Mouse (Mus musculus): ENCODE data around the gene 1810046K07Rik. TPM values are rescaled to one million over a fixed set of nuclear protein-coding genes. Genes with fewer than 3 reads are reported as not detected.

The 1810046K07Rik gene
- not detected in 2 replicates for total RNA-seq (2017)

GRCm38 (mm10) chr9:51328731-51329130 is at the start of gene 1810046K07Rik:
TSS of gene 1810046K07Rik (minus strand) at chr9:51328917.
- ATAC-seq (replicated peaks in 1 of 2; ENCODE audit: insufficient read depth in 1 of 2, low FRiP score in 2 of 2, low TSS enrichment in 1 of 2, low read depth in 1 of 2, poor library complexity in 2 of 2, severe bottlenecking in 2 of 2): no peak

GRCm38 (mm10) chr9:51369560-51369959 is 40.8 kb upstream of the 1810046K07Rik start:
- no peak for ATAC-seq (replicated peaks in 1 of 2; ENCODE audit: insufficient read depth in 1 of 2, low FRiP score in 2 of 2, low TSS enrichment in 1 of 2, low read depth in 1 of 2, poor library complexity in 2 of 2, severe bottlenecking in 2 of 2)

- no peak for ATAC-seq (replicated peaks in 1 of 2; ENCODE audit: insufficient read depth in 1 of 2, low FRiP score in 2 of 2, low TSS enrichment in 1 of 2, low read depth in 1 of 2, poor library complexity in 2 of 2, severe bottlenecking in 2 of 2)
These were observed 38.4 kb upstream of the 1810046K07Rik start for GRCm38 (mm10) chr9:51367124-51367523.

- ATAC-seq (replicated peaks in 1 of 2; ENCODE audit: insufficient read depth in 1 of 2, low FRiP score in 2 of 2, low TSS enrichment in 1 of 2, low read depth in 1 of 2, poor library complexity in 2 of 2, severe bottlenecking in 2 of 2): no peak
These were observed 35.3 kb upstream of the 1810046K07Rik start for GRCm38 (mm10) chr9:51364059-51364458.

- ATAC-seq (replicated peaks in 1 of 2; ENCODE audit: insufficient read depth in 1 of 2, low FRiP score in 2 of 2, low TSS enrichment in 1 of 2, low read depth in 1 of 2, poor library complexity in 2 of 2, severe bottlenecking in 2 of 2): no peak
These were observed 24.8 kb upstream of the 1810046K07Rik start for GRCm38 (mm10) chr9:51353511-51353910.

- ATAC-seq (replicated peaks in 1 of 2; ENCODE audit: insufficient read depth in 1 of 2, low FRiP score in 2 of 2, low TSS enrichment in 1 of 2, low read depth in 1 of 2, poor library complexity in 2 of 2, severe bottlenecking in 2 of 2): no peak
These were observed 24.2 kb upstream of the 1810046K07Rik start for GRCm38 (mm10) chr9:51352896-51353295.

- ATAC-seq (replicated peaks in 1 of 2; ENCODE audit: insufficient read depth in 1 of 2, low FRiP score in 2 of 2, low TSS enrichment in 1 of 2, low read depth in 1 of 2, poor library complexity in 2 of 2, severe bottlenecking in 2 of 2): no peak
These were observed 20.7 kb upstream of the 1810046K07Rik start for GRCm38 (mm10) chr9:51349422-51349821.

GRCm38 (mm10) chr9:51345768-51346167 is 17.1 kb upstream of the 1810046K07Rik start:
- no peak for ATAC-seq (replicated peaks in 1 of 2; ENCODE audit: insufficient read depth in 1 of 2, low FRiP score in 2 of 2, low TSS enrichment in 1 of 2, low read depth in 1 of 2, poor library complexity in 2 of 2, severe bottlenecking in 2 of 2)

GRCm38 (mm10) chr9:51335294-51336010 is 6.7 kb upstream of the 1810046K07Rik start:
- peak; percentile 87 to 97 for ATAC-seq (replicated peaks in 1 of 2; ENCODE audit: insufficient read depth in 1 of 2, low FRiP score in 2 of 2, low TSS enrichment in 1 of 2, low read depth in 1 of 2, poor library complexity in 2 of 2, severe bottlenecking in 2 of 2)

- no peak for ATAC-seq (replicated peaks in 1 of 2; ENCODE audit: insufficient read depth in 1 of 2, low FRiP score in 2 of 2, low TSS enrichment in 1 of 2, low read depth in 1 of 2, poor library complexity in 2 of 2, severe bottlenecking in 2 of 2)
These were observed 2.9 kb upstream of the 1810046K07Rik start for GRCm38 (mm10) chr9:51331449-51332238.

- no peak for ATAC-seq (replicated peaks in 1 of 2; ENCODE audit: insufficient read depth in 1 of 2, low FRiP score in 2 of 2, low TSS enrichment in 1 of 2, low read depth in 1 of 2, poor library complexity in 2 of 2, severe bottlenecking in 2 of 2)
These were observed 1.2 kb downstream of the 1810046K07Rik start for GRCm38 (mm10) chr9:51327555-51327903.

- no peak for ATAC-seq (replicated peaks in 1 of 2; ENCODE audit: insufficient read depth in 1 of 2, low FRiP score in 2 of 2, low TSS enrichment in 1 of 2, low read depth in 1 of 2, poor library complexity in 2 of 2, severe bottlenecking in 2 of 2)
These were observed 1.8 kb downstream of the 1810046K07Rik start for GRCm38 (mm10) chr9:51326619-51327554.

GRCm38 (mm10) chr9:51324406-51325065 is 4.2 kb downstream of the 1810046K07Rik start:
- ATAC-seq (replicated peaks in 1 of 2; ENCODE audit: insufficient read depth in 1 of 2, low FRiP score in 2 of 2, low TSS enrichment in 1 of 2, low read depth in 1 of 2, poor library complexity in 2 of 2, severe bottlenecking in 2 of 2): no peak

GRCm38 (mm10) chr9:51320096-51320495 is 8.6 kb downstream of the 1810046K07Rik start:
- ATAC-seq (replicated peaks in 1 of 2; ENCODE audit: insufficient read depth in 1 of 2, low FRiP score in 2 of 2, low TSS enrichment in 1 of 2, low read depth in 1 of 2, poor library complexity in 2 of 2, severe bottlenecking in 2 of 2): no peak

GRCm38 (mm10) chr9:51318246-51318645 is 10.5 kb downstream of the 1810046K07Rik start:
- ATAC-seq (replicated peaks in 1 of 2; ENCODE audit: insufficient read depth in 1 of 2, low FRiP score in 2 of 2, low TSS enrichment in 1 of 2, low read depth in 1 of 2, poor library complexity in 2 of 2, severe bottlenecking in 2 of 2): no peak

GRCm38 (mm10) chr9:51317322-51317721 is 11.4 kb downstream of the 1810046K07Rik start:
- ATAC-seq (replicated peaks in 1 of 2; ENCODE audit: insufficient read depth in 1 of 2, low FRiP score in 2 of 2, low TSS enrichment in 1 of 2, low read depth in 1 of 2, poor library complexity in 2 of 2, severe bottlenecking in 2 of 2): no peak

GRCm38 (mm10) chr9:51315402-51316063 is 13.2 kb downstream of the 1810046K07Rik start:
- peak; percentile 17 to 55; a peak in 2 of 4 replicates for ATAC-seq (replicated peaks in 1 of 2; ENCODE audit: insufficient read depth in 1 of 2, low FRiP score in 2 of 2, low TSS enrichment in 1 of 2, low read depth in 1 of 2, poor library complexity in 2 of 2, severe bottlenecking in 2 of 2)
